ENCODE assay signal across 27 mouse cellular contexts in genomic region chr2:180513019-180513418, GRCm38 (mm10). TPM values are rescaled to one million over a fixed set of nuclear protein-coding genes. Genes with fewer than 3 reads are reported as not detected.
DNase-seq lines count a peak whose midpoint lies in the region; ATAC-seq and TF ChIP-seq lines count a peak whose summit lies in the region.
"Had no signal": no experiment of that assay in that cellular context is flagged by ENCODE, and none has a peak within 500 bp of the region (broad histone marks: within the 10 kb centered on the region; RNA-seq: fewer than 3 reads in every experiment).

No protein-coding gene starts in this region.

- TF ChIP-seq POLR2A in kidney, adult 2 months (IDR thresholded peaks at IDR 0.05; ENCODE audit: low read depth, low read length), result no peak

- no peak for TF ChIP-seq CTCF in kidney, adult 2 months (conservative IDR thresholded peaks at IDR 0.05; ENCODE audit: insufficient read depth, insufficient read length, low read depth, low read length)

- WGBS in kidney, adult 2 months, result 69% methylated on average over 3 of the region's 3 CpGs
- WGBS in lung, embryonic 16.5 days, result 43% methylated on average over 3 of the region's 3 CpGs
- 41% methylated on average over 3 of the region's 3 CpGs for WGBS in intestine, embryonic 16.5 days

- H3K36me3 ChIP-seq in kidney, adult 2 months (ENCODE audit: control insufficient read depth, insufficient read depth, low read length), result no peaks in the 10 kb centered on the region
- H3K36me3 ChIP-seq in lung, embryonic 16.5 days (ENCODE audit: control insufficient read depth, insufficient read depth, low read length), result no peaks in the 10 kb centered on the region
- H3K36me3 ChIP-seq in intestine, embryonic 16.5 days (ENCODE audit: control insufficient read depth, insufficient read depth, low read length), result no peaks in the 10 kb centered on the region
- H3K36me3 ChIP-seq: embryonic facial prominence, embryonic 13.5 days; forebrain, embryonic 12.5 days; hindbrain, embryonic 13.5 days; liver, embryonic 12.5 days; midbrain, embryonic 10.5 days had no signal

- no peak overlapping the region for H3K9ac ChIP-seq in lung, embryonic 16.5 days (ENCODE audit: low read length)
- no peak overlapping the region for H3K9ac ChIP-seq in intestine, embryonic 16.5 days (ENCODE audit: low read depth, low read length)
- H3K9ac ChIP-seq: embryonic facial prominence, embryonic 13.5 days; forebrain, embryonic 12.5 days; hindbrain, embryonic 13.5 days; liver, embryonic 12.5 days had no signal

- no peak overlapping the region for H3K4me2 ChIP-seq in lung, embryonic 16.5 days (ENCODE audit: low read depth, low read length)
- H3K4me2 ChIP-seq in intestine, embryonic 16.5 days (ENCODE audit: low read depth, low read length), result no peak overlapping the region
- H3K4me2 ChIP-seq: embryonic facial prominence, embryonic 13.5 days; forebrain, embryonic 12.5 days; hindbrain, embryonic 13.5 days; liver, embryonic 12.5 days had no signal

- no peaks in the 10 kb centered on the region for H3K27me3 ChIP-seq in kidney, adult 2 months (replicated peaks; ENCODE audit: control insufficient read depth, insufficient read depth, low read length)
- H3K27me3 ChIP-seq in lung, embryonic 16.5 days (ENCODE audit: control insufficient read depth, insufficient read depth, low read depth, low read length), result no peaks in the 10 kb centered on the region
- no peaks in the 10 kb centered on the region for H3K27me3 ChIP-seq in intestine, embryonic 16.5 days (replicated peaks; ENCODE audit: control insufficient read depth, insufficient read depth, low read length)
- H3K27me3 ChIP-seq: liver, embryonic 12.5 days had no signal

- ATAC-seq in lung, embryonic 16.5 days (ENCODE audit: low read depth), result peak; percentile 54
- ATAC-seq in intestine, embryonic 16.5 days, result peak; percentile 39
- ATAC-seq: liver, embryonic 12.5 days had no signal

- DNase-seq in heart, postnatal 4 days, result peak; percentile 26
- DNase-seq in heart, adult 9 months (ENCODE audit: low spot score in 2 of 2), result no peak
- DNase-seq in kidney, postnatal 4 days, result peak; percentile 34 to 35
- DNase-seq in kidney, adult 2 months, result no peak
- no peak for DNase-seq in lung, postnatal 36 days
- no peak for DNase-seq in frontal cortex, postnatal 25 days (ENCODE audit: low spot score in 2 of 2)
- DNase-seq: adrenal gland, adult 2 months; cerebellum, adult 11 months; cerebellum, adult 9-11 months; gastrocnemius, postnatal 36 days; heart, adult 2 months; kidney, adult 11 months; layer of hippocampus, adult 9-11 months; lung, adult 18-20 months; thymus, postnatal 25 days had no signal

- no peak overlapping the region for H3K27ac ChIP-seq in kidney, adult 2 months (ENCODE audit: insufficient read depth, low read depth, low read length)
- H3K27ac ChIP-seq in lung, embryonic 16.5 days (ENCODE audit: low read length), result no peak overlapping the region
- peak overlapping the region; percentile 56; the same call in 1 of the 2 replicates for H3K27ac ChIP-seq in intestine, embryonic 16.5 days (ENCODE audit: low read length)
- H3K27ac ChIP-seq: embryonic facial prominence, embryonic 13.5 days; forebrain, embryonic 12.5 days; heart, adult 2 months; hindbrain, embryonic 13.5 days; liver, embryonic 12.5 days; midbrain, embryonic 10.5 days had no signal

- no peak overlapping the region for H3K4me3 ChIP-seq in kidney, adult 2 months (ENCODE audit: insufficient read depth, low read depth, low read length)
- no peak overlapping the region for H3K4me3 ChIP-seq in lung, embryonic 16.5 days (ENCODE audit: low read length)
- no peak overlapping the region for H3K4me3 ChIP-seq in intestine, embryonic 16.5 days (ENCODE audit: low read length)
- H3K4me3 ChIP-seq: embryonic facial prominence, embryonic 13.5 days; erythroblast, embryonic 14.5 days; forebrain, embryonic 12.5 days; heart, adult 2 months; hindbrain, embryonic 13.5 days; liver, embryonic 12.5 days; midbrain, embryonic 10.5 days had no signal

- H3K9me3 ChIP-seq in lung, embryonic 16.5 days (ENCODE audit: control insufficient read depth, low read length), result no peaks in the 10 kb centered on the region
- no peaks in the 10 kb centered on the region for H3K9me3 ChIP-seq in intestine, embryonic 16.5 days (ENCODE audit: control insufficient read depth, low read length)
- H3K9me3 ChIP-seq: embryonic facial prominence, embryonic 13.5 days; forebrain, embryonic 12.5 days; hindbrain, embryonic 13.5 days; liver, embryonic 12.5 days; midbrain, embryonic 10.5 days had no signal

- H3K4me1 ChIP-seq in kidney, adult 2 months (ENCODE audit: control insufficient read depth, insufficient read depth, low read length), result no peaks in the 10 kb centered on the region
- H3K4me1 ChIP-seq in lung, embryonic 16.5 days (replicated peaks; ENCODE audit: control insufficient read depth, insufficient read depth, low read length), result peaks cover 13% of the 10 kb centered on the region
- H3K4me1 ChIP-seq in intestine, embryonic 16.5 days (ENCODE audit: control insufficient read depth, insufficient read depth, low read length), result peaks cover 28% of the 10 kb centered on the region
- H3K4me1 ChIP-seq: liver, embryonic 12.5 days had no signal

RNA-seq across cellular contexts. Expression of gene Ntsr1, which starts 13.2 kb away (rescaled TPM):
- total RNA-seq in heart, postnatal 4 days (2021), result under 1 TPM; 0.21 to 0.45 TPM
- polyA plus RNA-seq in kidney, adult 2 months (2012; rRNA removed), result not detected in 2 replicates
- 0.43 and 0.98 TPM in 2 replicates for polyA plus RNA-seq in lung, embryonic 16.5 days (2015; fragmentation: Nextera tagmentation; extraction: Ambion mirVana)
- polyA plus RNA-seq in intestine, embryonic 16.5 days (2015; fragmentation: Nextera tagmentation; extraction: Ambion mirVana), result 1.9 and 2.1 TPM in 2 replicates
- total RNA-seq: adrenal gland, adult 2 months; gastrocnemius, adult 18-20 months; gastrocnemius, postnatal 36 days; heart, adult 2 months; heart, postnatal 14 days; MEL had no signal
- polyA plus RNA-seq: adrenal gland, adult 2 months; C2C12; erythroblast, embryonic 14.5 days; heart, adult 2 months had no signal

RNA-seq across cellular contexts. Expression of gene Slco4a1, which starts 57.0 kb away (rescaled TPM):
- total RNA-seq in heart, postnatal 4 days (2021), result under 1 TPM; 0.19 to 0.20 TPM
- polyA plus RNA-seq in kidney, adult 2 months (2012; rRNA removed), result 49.4 and 64.7 TPM in 2 replicates
- 0.98 and 1.2 TPM in 2 replicates for polyA plus RNA-seq in lung, embryonic 16.5 days (2015; fragmentation: Nextera tagmentation; extraction: Ambion mirVana)
- polyA plus RNA-seq in intestine, embryonic 16.5 days (2015; fragmentation: Nextera tagmentation; extraction: Ambion mirVana), result 2.2 TPM in 2 replicates
- total RNA-seq: gastrocnemius, adult 18-20 months; heart, adult 2 months; MEL had no signal

Comparison
In these comparisons a context has a peak if more than half of its experiments do, and no peak if none do; other contexts are left out.
1. DNase-seq: peak in heart, postnatal 4 days (single experiment) and kidney, postnatal 4 days (2 of 2); none in heart, adult 9 months (0 of 2), kidney, adult 2 months (single experiment), lung, postnatal 36 days (single experiment) and frontal cortex, postnatal 25 days (0 of 2).
2. RNA of gene Slco4a1, which starts 57.0 kb away (polyA plus RNA-seq): 49.4 to 64.7 TPM in kidney, adult 2 months; 2.2 TPM in intestine, embryonic 16.5 days and 0.98 to 1.2 TPM in lung, embryonic 16.5 days; every median in the first group is over 10 times any median in the second.